In genomic region chr4:49691405-49692194, GRCm38 (mm10) we compare ENCODE assay signal across 21 mouse cellular contexts. TPM values are rescaled to one million over a fixed set of nuclear protein-coding genes. Genes with fewer than 3 reads are reported as not detected.
DNase-seq lines count a peak whose midpoint lies in the region; ATAC-seq and TF ChIP-seq lines count a peak whose summit lies in the region.
"Had no signal": no experiment of that assay in that cellular context is flagged by ENCODE, and none has a peak within 500 bp of the region (broad histone marks: within the 10 kb centered on the region; RNA-seq: fewer than 3 reads in every experiment).

No protein-coding gene starts in this region.

- 47% methylated on average over 12 of the region's 12 CpGs for WGBS in stomach, embryonic 15.5 days
- 47% methylated on average over 12 of the region's 12 CpGs for WGBS in stomach, postnatal 0 days

- no peak for TF ChIP-seq CTCF in stomach, postnatal 0 days (IDR thresholded peaks at IDR 0.05; ENCODE audit: low read depth)

- peak; percentile 75; the same call in 1 of the 2 replicates for ATAC-seq in stomach, embryonic 15.5 days (ENCODE audit: insufficient read depth, low FRiP score, low read depth)
- ATAC-seq in stomach, postnatal 0 days (ENCODE audit: low FRiP score, low TSS enrichment), result no peak
- ATAC-seq: forebrain, embryonic 16.5 days; inflammation-experienced regulatory T-cells, adult 6 months had no signal

- DNase-seq in stomach, postnatal 0 days (ENCODE audit: low spot score), result no peak
- DNase-seq in kidney, adult 8-10 months, result peak; percentile 61 to 72
- DNase-seq in kidney, postnatal 25 days, result peak; percentile 62 to 65
- DNase-seq in spleen, adult 12 weeks (ENCODE audit: low spot score), result no peak
- DNase-seq in thymus, postnatal 10 days (ENCODE audit: low spot score in 2 of 2), result no peak
- DNase-seq in adrenal gland, adult 8-10 months, result no peak
- DNase-seq: adrenal gland, postnatal 36 days; cerebellum, adult 8-10 months; liver; lung, postnatal 10 days; right cerebral cortex, adult 18-20 months had no signal

- TF ChIP-seq EP300 in stomach, postnatal 0 days (optimal IDR thresholded peaks at IDR 0.05), result no peak

- H3K4me2 ChIP-seq in stomach, embryonic 15.5 days, result no peak overlapping the region
- no peak overlapping the region for H3K4me2 ChIP-seq in stomach, postnatal 0 days (replicated peaks; ENCODE audit: low read depth)
- H3K4me2 ChIP-seq: embryonic facial prominence, embryonic 13.5 days had no signal

- no peaks in the 10 kb centered on the region for H3K9me3 ChIP-seq in stomach, embryonic 15.5 days
- H3K9me3 ChIP-seq in stomach, postnatal 0 days (ENCODE audit: control insufficient read depth, low read length), result no peaks in the 10 kb centered on the region
- H3K9me3 ChIP-seq: embryonic facial prominence, embryonic 13.5 days; hindbrain, embryonic 10.5 days; megakaryocyte, embryonic 14.5 days had no signal

- no peak overlapping the region for H3K9ac ChIP-seq in stomach, embryonic 15.5 days
- no peak overlapping the region for H3K9ac ChIP-seq in stomach, postnatal 0 days (ENCODE audit: low read length)
- H3K9ac ChIP-seq: embryonic facial prominence, embryonic 13.5 days had no signal

- no peaks in the 10 kb centered on the region for H3K36me3 ChIP-seq in stomach, embryonic 15.5 days
- no peaks in the 10 kb centered on the region for H3K36me3 ChIP-seq in stomach, postnatal 0 days (ENCODE audit: control insufficient read depth, insufficient read depth, low read length)
- H3K36me3 ChIP-seq: embryonic facial prominence, embryonic 13.5 days; hindbrain, embryonic 10.5 days had no signal

- no peak overlapping the region for H3K27ac ChIP-seq in stomach, embryonic 15.5 days
- no peak overlapping the region for H3K27ac ChIP-seq in stomach, postnatal 0 days (replicated peaks)
- H3K27ac ChIP-seq: embryonic facial prominence, embryonic 13.5 days; hindbrain, embryonic 10.5 days had no signal

- no peak overlapping the region for H3K4me3 ChIP-seq in stomach, embryonic 15.5 days (replicated peaks)
- no peak overlapping the region for H3K4me3 ChIP-seq in stomach, postnatal 0 days (ENCODE audit: low read depth, low read length)
- H3K4me3 ChIP-seq: embryonic facial prominence, embryonic 13.5 days; hindbrain, embryonic 10.5 days; megakaryocyte, embryonic 14.5 days had no signal

- H3K27me3 ChIP-seq in stomach, embryonic 15.5 days (replicated peaks), result no peaks in the 10 kb centered on the region
- H3K27me3 ChIP-seq in stomach, postnatal 0 days (ENCODE audit: control insufficient read depth, insufficient read depth, low read length), result no peaks in the 10 kb centered on the region
- H3K27me3 ChIP-seq: embryonic facial prominence, embryonic 13.5 days had no signal

- no peaks in the 10 kb centered on the region for H3K4me1 ChIP-seq in stomach, embryonic 15.5 days
- H3K4me1 ChIP-seq in stomach, postnatal 0 days (replicated peaks; ENCODE audit: control insufficient read depth, insufficient read depth), result no peaks in the 10 kb centered on the region
- H3K4me1 ChIP-seq: hindbrain, embryonic 10.5 days had no signal

RNA-seq across cellular contexts. Expression of gene Ppp3r2, which starts 9.8 kb away (rescaled TPM):
- polyA plus RNA-seq in stomach, embryonic 15.5 days (2015; fragmentation: Nextera tagmentation; extraction: Ambion mirVana), result 0.05 and 0.09 TPM in 2 replicates
- polyA plus RNA-seq in stomach, postnatal 0 days (2015; fragmentation: Nextera tagmentation; extraction: Ambion mirVana), result 0.05 TPM in 1 of 2 replicates, not detected in the other
- not detected for total RNA-seq in adrenal gland, adult 8-10 months (2022)
- total RNA-seq: adrenal gland, postnatal 36 days; ES-E14; gastrocnemius, adult 18-20 months had no signal
- polyA plus RNA-seq: heart, embryonic 14.5 days; inflammation-experienced regulatory T-cells, adult 6 months; urinary bladder, adult 2 months had no signal

RNA-seq across cellular contexts. Expression of gene Rnf20, which starts 59.8 kb away (rescaled TPM):
- 34.6 and 36.8 TPM in 2 replicates for polyA plus RNA-seq in stomach, embryonic 15.5 days (2015; fragmentation: Nextera tagmentation; extraction: Ambion mirVana)
- polyA plus RNA-seq in stomach, postnatal 0 days (2015; fragmentation: Nextera tagmentation; extraction: Ambion mirVana), result 14.3 and 17.4 TPM in 2 replicates
- total RNA-seq in adrenal gland, adult 8-10 months (2022), result 10 to 100 TPM; 49.8 to 70.1 (median 61.7) TPM

Comparison
In these comparisons a context has a peak if more than half of its experiments do, and no peak if none do; other contexts are left out.
1. DNase-seq: peak in kidney, adult 8-10 months (2 of 2) and kidney, postnatal 25 days (2 of 2); none in stomach, postnatal 0 days (single experiment), spleen, adult 12 weeks (single experiment), thymus, postnatal 10 days (0 of 2) and adrenal gland, adult 8-10 months (single experiment).